Mouse (Mus musculus) intestine, embryonic 16.5 days (tissue): ENCODE data around the gene Sun3. TPM values are rescaled to one million over a fixed set of nuclear protein-coding genes. Genes with fewer than 3 reads are reported as not detected.

Experiments used
- polyA plus RNA-seq: library from polyadenylated mRNA; unstranded; fragments of >200 nt; fragmentation: Nextera tagmentation; extraction: Ambion mirVana; gene quantifications from 2 replicates; pipeline ENCODE4 v1.2.1, GENCODE M21; 2015

Gene Sun3
- polyA plus RNA-seq, 1 experiment from 2014 or later: 0.18 TPM

Other genes with a start within 250 kb of the Sun3 start
- gene Pkd1l1, start 75.7 kb downstream of the Sun3 start, polyA plus RNA-seq: 0.05 and 0.07 TPM in 2 replicates
- gene Hus1, start 37.8 kb downstream of the Sun3 start, polyA plus RNA-seq: 10.9 and 11.2 TPM in 2 replicates
- gene Gm11992, start 397 bp downstream of the Sun3 start, polyA plus RNA-seq: 0.59 and 0.86 TPM in 2 replicates
- 6.5 and 6.7 TPM in 2 replicates for gene Upp1, start 69.1 kb upstream of the Sun3 start, polyA plus RNA-seq
- gene Abca13, start 143.0 kb upstream of the Sun3 start, polyA plus RNA-seq: 0.89 and 1.3 TPM in 2 replicates